Mouse (Mus musculus) gastrocnemius, adult 18-20 months (tissue): ENCODE data around the gene Kcnh3. TPM values are rescaled to one million over a fixed set of nuclear protein-coding genes. Genes with fewer than 3 reads are reported as not detected.
A peak's percentile ranks its signal among the peaks of the same experiment; 100 is the strongest.

Experiments used
- DNase-seq: peaks from one replicate; pipeline ENCODE4 v3.0.0; 2021; ENCODE audit warnings: low spot score
- long read RNA-seq, 2 experiments: library from polyadenylated mRNA; stranded (forward); transcript quantifications; one replicate each; pipeline ENCODE4 v2.0.0; 2021
- total RNA-seq, 2 experiments: library from RNA; stranded (reverse); gene quantifications; 2 replicates each; pipeline ENCODE4 v1.2.3; 2021

Kcnh3 gene
- not detected for total RNA-seq
- long read RNA-seq, experiment 1 = 0 reads
- long read RNA-seq, experiment 2 = 0 reads

- no peak for DNase-seq
These were observed at the start of gene Kcnh3 for GRCm38 (mm10) chr15:99224208-99224911. Kcnh3 (plus strand) TSS chr15:99224861.

GRCm38 (mm10) chr15:99179639-99180038, 45.0 kb upstream of the Kcnh3 start:
- no peak for DNase-seq

- no peak for DNase-seq
These were observed 40.3 kb upstream of the Kcnh3 start for GRCm38 (mm10) chr15:99184217-99184914.

GRCm38 (mm10) chr15:99194358-99194757, 30.3 kb upstream of the Kcnh3 start:
- DNase-seq = no peak

- no peak for DNase-seq
These were observed 29.6 kb upstream of the Kcnh3 start for GRCm38 (mm10) chr15:99195043-99195442.

- no peak for DNase-seq
These were observed 25.9 kb upstream of the Kcnh3 start for GRCm38 (mm10) chr15:99198761-99199160.

- DNase-seq = no peak
These were observed 18.7 kb upstream of the Kcnh3 start for GRCm38 (mm10) chr15:99205959-99206358.

GRCm38 (mm10) chr15:99213183-99213582, 11.5 kb upstream of the Kcnh3 start:
- no peak for DNase-seq

- DNase-seq = no peak
These were observed 9.7 kb upstream of the Kcnh3 start for GRCm38 (mm10) chr15:99214941-99215340.

- DNase-seq = no peak
These were observed 8.8 kb upstream of the Kcnh3 start for GRCm38 (mm10) chr15:99215741-99216463.

GRCm38 (mm10) chr15:99217630-99218029, 7.0 kb upstream of the Kcnh3 start:
- no peak for DNase-seq

- DNase-seq = no peak
These were observed 3.2 kb upstream of the Kcnh3 start for GRCm38 (mm10) chr15:99221315-99221952.

GRCm38 (mm10) chr15:99222794-99223584, 1.7 kb upstream of the Kcnh3 start:
- DNase-seq = no peak

GRCm38 (mm10) chr15:99223585-99224207, 965 bp upstream of the Kcnh3 start:
- peak; percentile 31 for DNase-seq

- DNase-seq = no peak
These were observed 585 bp downstream of the Kcnh3 start for GRCm38 (mm10) chr15:99225081-99225810.

- no peak for DNase-seq
These were observed 1.4 kb downstream of the Kcnh3 start for GRCm38 (mm10) chr15:99226090-99226489.

- DNase-seq = no peak
These were observed 7.3 kb downstream of the Kcnh3 start for GRCm38 (mm10) chr15:99231998-99232397.

GRCm38 (mm10) chr15:99233719-99234118, 9.1 kb downstream of the Kcnh3 start:
- no peak for DNase-seq

GRCm38 (mm10) chr15:99234326-99235010, 9.8 kb downstream of the Kcnh3 start:
- no peak for DNase-seq
